Mouse (Mus musculus): ENCODE measurements around the gene Clcn2.
A peak's percentile ranks its signal among the peaks of the same experiment; 100 is the strongest.

Clcn2 gene

DNA sequence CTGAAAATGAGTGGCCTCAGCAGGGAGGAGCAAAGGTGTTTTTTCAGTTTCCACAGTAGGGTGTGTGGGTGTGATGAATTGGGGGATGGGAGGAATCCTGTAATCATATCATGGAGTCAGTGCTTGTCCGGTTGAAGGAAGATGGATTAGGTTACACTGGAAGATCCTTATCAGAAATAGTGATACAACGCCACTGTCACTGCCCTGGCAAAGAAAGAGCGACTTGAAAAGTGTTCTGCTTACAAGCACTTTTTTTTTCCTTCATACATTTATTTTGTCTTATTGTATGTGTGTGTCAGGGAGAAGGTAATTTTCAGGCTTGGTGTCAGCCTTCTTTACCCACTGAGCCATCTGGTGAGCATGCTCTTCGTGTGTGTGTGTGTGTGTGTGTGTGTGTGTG, 5.2 kb upstream of the Clcn2 start:
- no peak for DNase-seq (ENCODE audit: low read depth, low spot score)

GRCm38 (mm10) chr16:20721808-20722207, 4.3 kb upstream of the Clcn2 start:
- no peak for DNase-seq (ENCODE audit: low read depth, low spot score)

GRCm38 (mm10) chr16:20717978-20718670, 578 bp upstream of the Clcn2 start:
- no peak for DNase-seq (ENCODE audit: low read depth, low spot score)

- no peak for DNase-seq (ENCODE audit: low read depth, low spot score)
Measured at GRCm38 (mm10) chr16:20716841-20717180, 735 bp downstream of the Clcn2 start.

DNA sequence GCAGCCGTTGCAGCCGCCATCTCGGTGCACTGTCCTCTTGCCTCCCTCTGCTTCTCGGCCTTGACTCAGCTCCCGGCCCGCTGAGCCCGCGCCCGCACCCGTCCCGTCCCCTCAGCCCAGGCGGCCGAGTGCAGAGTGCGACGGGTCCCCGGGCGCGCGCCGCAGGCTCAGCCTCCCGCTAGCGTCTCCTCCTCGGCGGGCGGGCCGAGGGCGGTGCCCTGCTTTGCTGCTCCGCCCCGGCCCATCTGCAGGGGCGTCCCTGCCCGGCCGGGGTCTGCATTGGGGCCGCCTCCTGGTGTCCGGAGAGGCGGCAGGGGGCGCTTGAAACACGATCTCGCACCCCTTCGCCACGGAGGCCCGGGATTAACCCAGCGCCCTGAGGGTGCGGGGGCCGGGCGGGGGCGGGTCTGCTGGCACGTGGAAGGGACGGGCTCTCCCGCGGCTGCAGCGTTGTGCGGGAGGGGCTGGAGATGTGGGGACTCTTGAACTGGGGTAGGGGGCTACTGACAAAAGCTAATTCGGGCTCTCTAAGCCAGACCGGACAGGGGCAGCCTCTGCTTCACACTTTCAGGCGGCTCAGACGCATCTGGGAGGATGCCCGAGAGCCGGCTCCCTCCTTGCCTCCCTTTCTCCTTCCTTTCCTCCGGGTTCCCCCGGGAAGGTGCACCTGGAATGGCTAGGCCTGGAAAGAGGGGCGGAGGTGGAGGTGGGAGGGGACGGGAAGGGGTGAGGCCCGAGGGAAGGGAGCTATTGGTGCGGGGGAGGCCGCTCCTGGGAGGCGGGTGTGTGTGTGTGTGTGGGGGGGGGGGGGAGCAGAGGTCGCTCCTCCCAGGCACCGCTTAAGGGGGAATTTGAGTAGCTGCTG, 1.3 kb downstream of the Clcn2 start:
- peak; percentile 96 for DNase-seq (ENCODE audit: low read depth, low spot score)

DNA sequence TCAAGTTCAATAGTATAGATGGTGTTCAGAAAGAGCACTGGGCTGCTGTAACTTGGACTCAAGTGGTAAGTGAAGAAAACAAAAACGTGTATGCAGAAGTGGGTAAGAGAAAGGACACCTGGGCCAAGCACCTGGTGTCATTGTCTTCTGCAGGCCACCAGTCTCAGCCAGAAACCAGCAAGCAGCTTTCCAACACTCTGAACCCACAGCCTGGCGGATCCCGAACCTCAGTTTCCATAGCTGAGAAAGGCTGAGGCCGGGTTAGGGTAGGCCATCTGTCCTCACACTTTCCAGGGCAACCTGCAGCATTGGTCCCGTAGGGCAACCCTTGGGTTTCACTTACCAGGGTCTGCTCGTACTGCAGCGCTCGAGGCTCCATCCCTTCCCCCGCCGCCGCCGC, 2.0 kb downstream of the Clcn2 start:
- DNase-seq (ENCODE audit: low read depth, low spot score) = peak; percentile 61

- no peak for DNase-seq (ENCODE audit: low read depth, low spot score)
Measured at GRCm38 (mm10) chr16:20715161-20715560, 2.4 kb downstream of the Clcn2 start.

DNA sequence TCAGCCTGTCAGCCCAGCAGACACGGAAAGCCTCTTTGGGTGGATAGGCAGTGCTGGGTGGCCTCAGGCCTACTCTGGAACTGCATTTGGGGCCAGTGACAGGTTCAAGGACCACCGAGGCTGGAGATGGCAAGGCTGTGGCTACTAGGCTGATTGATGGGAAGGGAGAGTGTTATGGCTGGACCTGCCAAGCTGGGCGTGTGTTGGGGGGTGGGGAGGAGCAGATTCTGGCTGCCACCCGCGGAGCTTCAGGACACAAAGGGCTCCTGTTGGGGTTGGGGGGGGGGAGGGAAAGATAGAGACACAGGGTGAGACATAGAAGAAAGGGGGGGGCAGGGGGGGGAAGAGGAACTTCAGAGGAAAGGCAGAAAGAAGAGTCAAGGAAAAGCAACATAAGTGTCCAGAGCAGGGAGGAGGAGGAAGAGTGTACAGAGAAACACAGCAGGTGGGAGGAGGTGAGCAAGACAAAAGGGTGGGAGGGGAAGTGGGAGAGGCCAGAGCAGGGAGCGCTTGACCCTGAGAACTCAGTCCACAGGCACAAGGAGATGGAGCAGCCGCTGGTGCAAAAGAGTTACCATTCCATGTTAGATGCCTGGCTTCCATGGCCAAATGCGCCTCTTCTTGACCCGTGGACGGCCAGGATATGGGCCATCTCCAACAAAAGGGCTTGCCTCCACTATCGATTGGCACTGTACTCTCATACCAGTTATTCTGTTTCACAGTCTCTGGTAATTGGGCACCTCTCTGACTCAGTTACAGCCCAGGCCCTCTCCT, 3.1 kb downstream of the Clcn2 start:
- DNase-seq (ENCODE audit: low read depth, low spot score) = peak; percentile 68

- no peak for DNase-seq (ENCODE audit: low read depth, low spot score)
Measured at GRCm38 (mm10) chr16:20712889-20713288, 4.7 kb downstream of the Clcn2 start.

DNA sequence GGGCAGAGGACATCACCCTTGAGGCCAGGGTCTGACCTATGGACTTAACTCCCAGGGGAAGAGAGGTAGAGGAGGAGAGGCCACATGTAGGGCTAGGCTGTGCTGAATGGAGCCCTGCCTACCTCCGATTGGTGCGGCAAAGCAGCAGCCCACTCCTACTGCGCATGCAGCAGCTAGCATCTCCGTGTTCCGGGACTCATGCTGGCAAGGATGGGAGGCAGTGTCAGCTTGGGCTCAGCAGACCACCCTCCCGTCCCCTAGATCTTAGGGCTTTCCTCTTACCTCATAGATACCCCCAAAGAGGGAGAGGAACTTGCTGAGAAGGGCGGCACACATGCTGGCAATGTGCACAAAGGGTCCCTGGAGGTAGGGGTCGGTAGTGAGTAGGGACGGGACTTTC, 5.4 kb downstream of the Clcn2 start:
- DNase-seq (ENCODE audit: low read depth, low spot score) = no peak

- no peak for DNase-seq (ENCODE audit: low read depth, low spot score)
Measured at GRCm38 (mm10) chr16:20710810-20711209, 6.7 kb downstream of the Clcn2 start.

DNA sequence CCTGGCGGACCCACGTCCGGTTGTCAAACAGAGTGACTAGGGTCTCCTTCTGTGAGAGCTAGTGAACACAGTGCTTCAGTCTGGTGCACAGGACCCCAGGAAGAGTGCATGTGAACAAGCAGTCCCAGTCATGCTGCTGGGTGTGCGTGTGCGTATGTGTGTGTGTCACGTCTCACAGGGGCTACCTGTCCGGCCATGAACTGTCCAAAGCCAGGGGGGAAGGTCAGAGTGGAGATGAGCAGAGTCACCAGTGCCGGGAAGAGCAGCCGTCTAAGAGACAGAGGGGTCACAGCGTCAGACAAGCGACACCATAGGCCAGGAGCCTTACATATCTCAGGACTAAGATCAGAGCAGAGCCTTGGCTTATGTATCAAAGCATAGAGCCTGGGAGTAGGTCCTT, 7.2 kb downstream of the Clcn2 start:
- no peak for DNase-seq (ENCODE audit: low read depth, low spot score)

GRCm38 (mm10) chr16:20708939-20709734, 8.4 kb downstream of the Clcn2 start:
- no peak for DNase-seq (ENCODE audit: low read depth, low spot score)

GRCm38 (mm10) chr16:20708220-20708938, 9.2 kb downstream of the Clcn2 start:
- DNase-seq (ENCODE audit: low read depth, low spot score) = no peak

DNA sequence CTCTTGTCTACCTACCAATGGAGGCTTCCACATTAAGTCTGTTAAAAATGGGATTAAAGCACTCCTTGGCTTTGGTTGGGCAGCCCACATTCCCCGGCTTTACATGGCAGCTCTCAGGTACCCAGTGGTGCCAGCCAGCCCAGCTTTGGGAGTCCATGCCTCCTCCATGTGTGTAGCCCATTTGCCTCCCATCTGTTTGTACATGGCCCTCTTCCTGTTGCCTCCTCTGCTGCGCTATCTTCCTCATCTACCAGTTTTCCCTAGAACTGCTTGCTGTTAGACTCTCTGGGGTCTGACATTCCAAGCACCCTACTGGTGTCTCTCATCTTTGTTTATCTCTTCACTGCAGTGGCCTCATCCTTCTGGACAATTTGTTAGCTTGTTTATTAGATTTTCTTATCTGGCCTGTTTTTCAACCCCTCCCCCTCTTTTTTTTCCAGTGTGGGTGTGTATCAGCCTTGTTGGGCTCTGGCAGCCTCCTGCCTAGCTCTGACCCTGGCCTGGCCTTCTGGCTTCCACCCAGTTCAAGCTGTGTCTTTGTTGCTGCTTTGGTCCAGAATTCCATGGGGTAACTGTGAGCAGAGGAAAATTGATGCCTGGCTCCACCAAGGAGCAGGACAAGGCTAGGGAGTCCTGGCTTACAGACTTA, 11.0 kb downstream of the Clcn2 start:
- DNase-seq (ENCODE audit: low read depth, low spot score) = peak; percentile 67

- DNase-seq (ENCODE audit: low read depth, low spot score) = no peak
Measured at GRCm38 (mm10) chr16:20705786-20706185, 11.8 kb downstream of the Clcn2 start.

GRCm38 (mm10) chr16:20703699-20704400, 13.7 kb downstream of the Clcn2 start:
- no peak for DNase-seq (ENCODE audit: low read depth, low spot score)

GRCm38 (mm10) chr16:20703071-20703470, 14.5 kb downstream of the Clcn2 start:
- DNase-seq (ENCODE audit: low read depth, low spot score) = no peak

DNA sequence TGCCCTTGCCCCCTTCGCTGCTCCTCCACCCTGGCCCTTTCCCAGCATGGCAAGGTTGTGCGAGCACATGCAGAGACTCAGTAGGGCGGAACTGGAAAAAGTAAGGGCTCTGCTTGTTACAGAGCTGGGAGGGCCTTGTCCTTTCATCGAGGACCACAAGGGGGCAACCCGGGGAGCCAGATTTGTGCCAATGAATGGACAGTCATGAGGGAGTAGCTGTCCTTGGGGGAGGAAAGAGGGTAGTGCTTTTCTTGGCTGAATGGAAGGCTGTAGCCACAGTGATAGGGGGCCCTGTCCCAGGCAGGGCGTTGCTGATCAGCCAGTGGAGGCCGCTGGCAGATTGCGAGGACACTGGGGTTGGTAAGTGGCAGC, 15.0 kb downstream of the Clcn2 start:
- DNase-seq (ENCODE audit: low read depth, low spot score) = peak; percentile 90
